Mouse (Mus musculus) naive thymus-derived CD4-positive, alpha-beta T cell, adult 5 months (primary cell): ENCODE measurements around the gene Mme. TPM values are rescaled to one million over a fixed set of nuclear protein-coding genes. Genes with fewer than 3 reads are reported as not detected.

Experiments used
- polyA plus RNA-seq: library from polyadenylated mRNA; unstranded; fragments of 100-300 nt; shearing (Covaris generic); gene quantifications from one replicate; pipeline ENCODE4 v1.2.1, GENCODE M21; 2017

Mme gene
- polyA plus RNA-seq, result not detected

GRCm38 (mm10) chr3:63241099-63241587 is at the start of gene Mme:
TSS of gene Mme (plus strand) at chr3:63241537.

Other genes starting within 250 kb of the Mme start
- not detected for gene Gm34302, start 242.3 kb downstream of the Mme start, polyA plus RNA-seq